Mouse (Mus musculus) hindbrain, embryonic 11.5 days (tissue): ENCODE measurements around the gene Tmem208. TPM values are rescaled to one million over a fixed set of nuclear protein-coding genes. Genes with fewer than 3 reads are reported as not detected.
"Not testable (repeated sequence)": the region's sequence is repeated elsewhere in the genome, so short reads cannot be mapped to it uniquely, and the experiment has no call there.

ENCODE experiments used
- ATAC-seq: fragments of 200-750 bp; cut with Nextera tagmentation; 2 replicates; pipeline ENCODE4 v1.8.0; 2017; ENCODE audit warnings: mild to moderate bottlenecking, moderate TSS enrichment, moderate library complexity; ENCODE audit not compliant: low FRiP score
- DNase-seq: peaks from one replicate; pipeline ENCODE4 v3.0.0-alpha.2; 2015; ENCODE audit warnings: low spot score
- H3K27ac ChIP-seq: fragments of 300-500 bp; sonication (generic); 2 replicates; pipeline ENCODE4 v1.5.1; 2014; ENCODE audit warnings: mild to moderate bottlenecking, low read depth, low read length
- H3K27me3 ChIP-seq: fragments of 300-500 bp; sonication (generic); 2 replicates; pipeline ENCODE4 v1.6.1; 2014; ENCODE audit warnings: mild to moderate bottlenecking, low read length, moderate library complexity, mixed read lengths; ENCODE audit not compliant: control insufficient read depth, insufficient read depth
- H3K36me3 ChIP-seq: fragments of 300-500 bp; sonication (generic); 2 replicates; pipeline ENCODE4 v1.6.1; 2014; ENCODE audit warnings: mild to moderate bottlenecking, low read length, moderate library complexity, mixed read lengths; ENCODE audit not compliant: control insufficient read depth, insufficient read depth
- H3K4me1 ChIP-seq: fragments of 300-500 bp; sonication (generic); replicated peaks from 2 replicates; pipeline ENCODE4 v1.6.1; 2014; ENCODE audit warnings: low read length, mixed read lengths; ENCODE audit not compliant: control insufficient read depth, insufficient read depth
- H3K4me2 ChIP-seq: fragments of 300-500 bp; sonication (generic); replicated peaks from 2 replicates; pipeline ENCODE4 v1.6.1; 2014; ENCODE audit warnings: mild to moderate bottlenecking, low read depth, low read length
- H3K4me3 ChIP-seq: fragments of 300-500 bp; sonication (generic); 2 replicates; pipeline ENCODE4 v1.5.1; 2014; ENCODE audit warnings: low read depth, low read length
- H3K9ac ChIP-seq: fragments of 300-500 bp; sonication (generic); 2 replicates; pipeline ENCODE4 v1.6.1; 2014; ENCODE audit warnings: low read depth, low read length
- H3K9me3 ChIP-seq: fragments of 300-500 bp; sonication (generic); 2 replicates; pipeline ENCODE4 v1.6.1; 2016; ENCODE audit warnings: low read length; ENCODE audit not compliant: control insufficient read depth
- WGBS: fragments of 180-500 bp; shearing (Covaris S2); extraction: QIAGEN DNeasy Blood & Tissue Kit; methylation state at CpG from one replicate; pipeline ENCODE4 v1.1.7; 2014; 5-methylcytosine and 5-hydroxymethylcytosine counted together
- polyA plus RNA-seq: library from polyadenylated mRNA; unstranded; fragments of >200 nt; fragmentation: Nextera tagmentation; extraction: Ambion mirVana; gene quantifications from 2 replicates; pipeline ENCODE4 v1.2.1, GENCODE M21; 2014

Gene Tmem208
- polyA plus RNA-seq, 1 experiment from 2014 or later, result 105 TPM

GRCm38 (mm10) chr8:105288958-105289732, 37.0 kb upstream of the Tmem208 start:
- Histone ChIP-seq H3K27ac (peak overlapping the region; percentile 89), H3K4me2 (peak overlapping the region; percentile 72), H3K4me3 (peak overlapping the region; percentile 51), H3K27me3 (peaks cover 11% of the 10 kb centered on the region), H3K9ac (peak overlapping the region; percentile 69), H3K36me3 (no peaks in the 10 kb centered on the region), H3K9me3 (no peaks in the 10 kb centered on the region), H3K4me1 (peaks cover 16% of the 10 kb centered on the region; the same call in 1 of the 2 replicates)
- peak; percentile 97 for ATAC-seq
- peak; percentile 99 for DNase-seq
- WGBS, result under 1% methylated on average over 53 of the region's 53 CpGs

- peak within 1 kb of the TSS; percentile 89 for H3K27ac ChIP-seq
- peak within 1 kb of the TSS; percentile 72 for H3K4me2 ChIP-seq
- peaks cover 11% of the 10 kb centered on the region for H3K27me3 ChIP-seq
- H3K4me3 ChIP-seq, result peak within 1 kb of the TSS; percentile 51
- H3K36me3 ChIP-seq, result no peaks in the 10 kb centered on the region
- peak within 1 kb of the TSS; percentile 69 for H3K9ac ChIP-seq
- 2% methylated on average over 43 of the region's 43 CpGs for WGBS
- DNase-seq, result peak; percentile 73
- ATAC-seq, result peak; percentile 38
- H3K4me1 ChIP-seq, result peaks cover 16% of the 10 kb centered on the region; the same call in 1 of the 2 replicates
- H3K9me3 ChIP-seq, result no peaks in the 10 kb centered on the region
Measured at GRCm38 (mm10) chr8:105289805-105290460, 36.2 kb upstream of the Tmem208 start, which contains the start of gene 4931428F04Rik. 4931428F04Rik (minus strand) TSS chr8:105289864.

- Histone ChIP-seq H3K4me2 (peak overlapping the region; percentile 72), H3K4me1 (peaks cover 16% of the 10 kb centered on the region; the same call in 1 of the 2 replicates), H3K36me3 (no peaks in the 10 kb centered on the region), H3K4me3 (peak overlapping the region; percentile 51), H3K9ac (peak overlapping the region; percentile 23; the same call in 1 of the 2 replicates), H3K27ac (no peak overlapping the region), H3K27me3 (peaks cover 11% of the 10 kb centered on the region), H3K9me3 (no peaks in the 10 kb centered on the region)
- WGBS, result 4% methylated on average over 31 of the region's 31 CpGs
- peak; percentile 95 for DNase-seq
- ATAC-seq, result no peak
Measured at GRCm38 (mm10) chr8:105290554-105291314, 35.4 kb upstream of the Tmem208 start.

DNA sequence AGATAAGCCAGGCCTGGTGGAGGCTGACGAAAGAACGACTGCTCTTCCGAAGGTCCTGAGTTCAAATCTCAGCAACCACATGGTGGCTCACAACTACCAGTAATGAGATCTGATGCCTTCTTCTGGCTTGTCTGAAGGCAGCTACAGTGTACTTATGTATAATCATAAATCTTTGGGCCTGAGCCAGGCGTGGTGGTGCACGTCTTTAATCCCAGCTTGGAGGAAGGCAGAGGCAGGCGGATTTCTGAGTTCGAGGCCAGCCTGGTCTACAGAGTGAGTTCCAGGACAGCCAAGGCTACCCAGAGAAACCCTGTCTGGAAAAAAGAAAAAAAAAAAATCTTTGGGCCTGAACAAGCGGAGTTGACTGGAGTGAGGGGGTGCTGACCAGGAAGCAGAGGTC, 34.8 kb upstream of the Tmem208 start:
- H3K36me3 ChIP-seq, H3K27ac ChIP-seq, ATAC-seq, DNase-seq, H3K4me3 ChIP-seq, H3K9ac ChIP-seq, H3K4me2 ChIP-seq, H3K9me3 ChIP-seq: not testable (repeated sequence)
- peaks cover 11% of the 10 kb centered on the region for H3K27me3 ChIP-seq
- 88% methylated on average over 8 of the region's 8 CpGs for WGBS
- peaks cover 16% of the 10 kb centered on the region; the same call in 1 of the 2 replicates for H3K4me1 ChIP-seq

DNA sequence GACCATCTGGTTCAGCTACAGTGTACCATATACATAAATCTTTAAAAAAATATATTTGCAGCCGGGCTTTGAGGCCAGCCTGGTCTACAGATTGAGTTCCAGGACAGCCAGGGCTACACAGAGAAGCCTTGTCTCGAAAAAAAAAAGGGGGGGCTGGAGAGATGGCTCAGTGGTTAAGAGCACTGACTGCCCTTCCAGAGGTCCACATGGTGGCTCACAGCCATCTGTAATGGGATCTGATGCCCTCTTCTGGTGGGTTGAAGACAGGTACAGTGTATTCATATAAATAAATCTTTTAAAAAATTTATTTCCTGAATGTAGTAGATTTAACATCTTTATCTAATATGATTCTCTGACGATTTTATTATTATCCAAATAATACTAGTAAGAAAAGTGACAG, 34.4 kb upstream of the Tmem208 start:
- H3K9ac ChIP-seq, DNase-seq, H3K27ac ChIP-seq, H3K9me3 ChIP-seq, H3K4me2 ChIP-seq, H3K4me3 ChIP-seq, ATAC-seq, H3K36me3 ChIP-seq: not testable (repeated sequence)
- H3K27me3 ChIP-seq, result peaks cover 11% of the 10 kb centered on the region
- 74% methylated on average over 3 of the region's 3 CpGs for WGBS
- H3K4me1 ChIP-seq, result peaks cover 16% of the 10 kb centered on the region; the same call in 1 of the 2 replicates

DNA sequence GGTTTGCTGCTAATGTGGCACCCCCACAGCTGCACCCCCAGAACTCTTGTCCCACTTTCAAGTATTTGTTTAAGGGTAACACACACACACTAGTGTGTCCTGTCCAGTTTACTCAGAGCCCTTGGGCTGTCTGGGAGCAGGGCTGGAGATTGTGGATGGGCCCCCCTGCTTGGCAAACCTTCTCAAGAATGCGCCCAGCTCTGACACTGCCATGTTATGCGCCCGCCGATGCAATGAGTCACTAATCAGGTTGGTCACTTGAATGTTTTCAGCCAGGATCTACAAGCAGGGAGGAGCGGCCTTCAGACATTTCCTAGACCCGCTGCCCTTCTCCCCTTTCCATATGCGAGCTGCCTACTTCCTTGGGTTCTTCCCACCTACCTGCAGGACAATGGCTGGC, 33.7 kb upstream of the Tmem208 start:
- Histone ChIP-seq H3K4me3 (no peak overlapping the region), H3K9ac (no peak overlapping the region), H3K4me1 (peaks cover 16% of the 10 kb centered on the region; the same call in 1 of the 2 replicates), H3K36me3 (no peaks in the 10 kb centered on the region), H3K27me3 (peaks cover 11% of the 10 kb centered on the region), H3K4me2 (no peak overlapping the region), H3K27ac (no peak overlapping the region), H3K9me3 (no peaks in the 10 kb centered on the region)
- 91% methylated on average over 7 of the region's 7 CpGs for WGBS
- ATAC-seq, result no peak
- no peak for DNase-seq

DNA sequence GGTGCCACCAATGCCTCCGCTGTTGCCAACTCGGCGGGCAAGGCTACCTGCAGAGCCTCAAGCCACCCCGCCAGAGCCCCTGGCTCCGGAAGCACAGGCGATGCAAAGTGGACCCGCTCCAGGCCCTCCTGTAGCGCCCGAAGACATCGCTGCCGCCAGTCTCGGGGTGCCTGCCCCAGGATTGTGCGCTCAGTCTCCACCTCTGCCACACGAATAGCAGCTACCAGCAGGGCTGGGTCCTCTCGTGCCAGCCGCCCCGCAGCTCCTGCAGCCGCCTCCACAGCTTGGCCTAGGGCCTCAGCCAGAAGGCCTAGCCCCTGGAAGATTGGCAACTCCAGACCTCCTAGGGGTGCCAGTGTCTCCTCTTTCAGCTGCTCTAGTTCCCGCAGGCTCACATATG, 32.7 kb upstream of the Tmem208 start:
- H3K4me3 ChIP-seq, result no peak overlapping the region
- DNase-seq (no peak), ATAC-seq (no peak)
- H3K27ac ChIP-seq, result no peak overlapping the region
- H3K9ac ChIP-seq, result no peak overlapping the region
- H3K27me3 ChIP-seq, result peaks cover 11% of the 10 kb centered on the region
- no peaks in the 10 kb centered on the region for H3K36me3 ChIP-seq
- WGBS, result 72% methylated on average over 19 of the region's 19 CpGs
- H3K4me1 ChIP-seq, result peaks cover 14% of the 10 kb centered on the region; the same call in 1 of the 2 replicates
- H3K9me3 ChIP-seq, result no peaks in the 10 kb centered on the region
- H3K4me2 ChIP-seq, result no peak overlapping the region

DNA sequence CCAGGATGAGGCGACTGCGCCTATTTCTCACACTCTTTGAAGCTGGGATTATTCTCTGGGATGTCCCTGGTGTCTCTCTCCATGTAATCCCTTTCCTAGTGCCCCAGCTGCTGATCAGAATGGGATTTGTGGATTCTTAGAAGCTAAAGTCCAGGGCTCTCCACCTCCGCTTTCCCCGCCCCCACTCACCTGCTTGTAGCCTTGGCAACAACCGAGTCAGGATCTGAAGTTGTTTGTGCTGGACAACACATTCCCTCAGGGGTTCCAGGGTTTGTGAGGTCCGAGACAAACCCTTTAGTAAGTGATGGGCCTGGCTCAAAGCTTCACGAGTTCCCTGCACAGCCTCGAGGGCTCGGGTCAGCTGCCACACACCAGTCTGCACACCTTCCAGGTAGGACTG, 31.4 kb upstream of the Tmem208 start:
- Histone ChIP-seq H3K4me3 (no peak overlapping the region), H3K4me2 (no peak overlapping the region), H3K4me1 (peaks cover 13% of the 10 kb centered on the region; the same call in 1 of the 2 replicates), H3K9ac (no peak overlapping the region), H3K36me3 (peaks cover 2% of the 10 kb centered on the region; the same call in 1 of the 2 replicates), H3K9me3 (no peaks in the 10 kb centered on the region), H3K27ac (no peak overlapping the region), H3K27me3 (peaks cover 11% of the 10 kb centered on the region)
- ATAC-seq (no peak), DNase-seq (no peak)
- 71% methylated on average over 9 of the region's 9 CpGs for WGBS
